Mouse (Mus musculus) neural tube, embryonic 14.5 days (tissue): Measurements from ENCODE around the gene Arhgap29. TPM values are rescaled to one million over a fixed set of nuclear protein-coding genes. Genes with fewer than 3 reads are reported as not detected.

ENCODE experiments used
- ATAC-seq: fragments of 200-750 bp; cut with Nextera tagmentation; 2 replicates; pipeline ENCODE4 v1.8.0; 2017; ENCODE audit warnings: low read depth, mild to moderate bottlenecking, moderate TSS enrichment, moderate library complexity
- H3K27ac ChIP-seq: fragments of 300-500 bp; sonication (generic); 2 replicates; pipeline ENCODE4 v1.5.1; 2014; ENCODE audit warnings: low read depth, mild to moderate bottlenecking, control low read depth, low read length, moderate library complexity, mixed read lengths
- H3K27me3 ChIP-seq: fragments of 300-500 bp; sonication (generic); 2 replicates; pipeline ENCODE4 v1.6.1; 2014; ENCODE audit warnings: low read length; ENCODE audit not compliant: control insufficient read depth, insufficient read depth
- H3K36me3 ChIP-seq: fragments of 300-500 bp; sonication (generic); 2 replicates; pipeline ENCODE4 v1.6.1; 2014; ENCODE audit warnings: low read length, mixed read lengths; ENCODE audit not compliant: control insufficient read depth, insufficient read depth
- H3K4me1 ChIP-seq: fragments of 300-500 bp; sonication (generic); 2 replicates; pipeline ENCODE4 v1.6.1; 2014; ENCODE audit warnings: low read length; ENCODE audit not compliant: control insufficient read depth, insufficient read depth
- H3K4me2 ChIP-seq: fragments of 300-500 bp; sonication (generic); 2 replicates; pipeline ENCODE4 v1.6.1; 2014; ENCODE audit warnings: mild to moderate bottlenecking, low read depth, low read length, control low read depth
- H3K4me3 ChIP-seq: fragments of 300-500 bp; sonication (generic); 2 replicates; pipeline ENCODE4 v1.5.1; 2014; ENCODE audit warnings: low read depth, low read length, control low read depth, mixed read lengths
- H3K9ac ChIP-seq: fragments of 300-500 bp; sonication (generic); replicated peaks from 2 replicates; pipeline ENCODE4 v1.6.1; 2014; ENCODE audit warnings: low read depth, mild to moderate bottlenecking, control low read depth, low read length, mixed read lengths
- H3K9me3 ChIP-seq: fragments of 300-500 bp; sonication (generic); 2 replicates; pipeline ENCODE4 v1.6.1; 2016; ENCODE audit warnings: low read length; ENCODE audit not compliant: control insufficient read depth
- WGBS: fragments of 180-500 bp; shearing (Covaris S2); extraction: QIAGEN DNeasy Blood & Tissue Kit; methylation state at CpG from one replicate; pipeline ENCODE4 v1.1.7; 2014; 5-methylcytosine and 5-hydroxymethylcytosine counted together
- polyA plus RNA-seq: library from polyadenylated mRNA; unstranded; fragments of >200 nt; fragmentation: Nextera tagmentation; extraction: Ambion mirVana; gene quantifications from 2 replicates; pipeline ENCODE4 v1.2.1, GENCODE M21; 2014

Arhgap29 gene
- polyA plus RNA-seq, 1 experiment from 2014 or later: 11.3 TPM

DNA sequence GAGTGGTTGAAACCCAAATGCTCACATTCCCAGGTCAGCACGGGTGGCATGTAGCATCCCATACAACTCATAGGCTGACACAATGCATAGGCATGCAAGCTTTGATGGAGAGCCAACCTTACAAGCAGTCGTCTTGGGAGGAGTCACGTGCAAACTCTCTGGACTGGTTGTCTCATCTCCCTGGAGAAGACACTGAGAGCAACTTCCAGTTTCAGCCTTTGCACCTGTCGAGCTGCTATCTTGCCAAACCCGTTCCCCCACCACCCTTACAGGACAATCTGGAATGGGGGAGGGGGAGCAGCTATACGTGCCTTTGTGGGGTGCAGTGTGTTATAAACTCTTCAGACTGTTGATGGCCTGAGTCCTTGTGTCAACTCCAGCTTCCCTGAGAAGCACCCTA, 96.8 kb downstream of the Arhgap29 start:
- Histone ChIP-seq H3K9me3 (no peaks in the 10 kb centered on the region), H3K27me3 (0 out of 2 replicates have a peak, but pooled peaks cover 3% of the 10 kb centered on the region), H3K27ac (no peak overlapping the region), H3K9ac (no peak overlapping the region), H3K36me3 (no peaks in the 10 kb centered on the region), H3K4me3 (no peak overlapping the region), H3K4me1 (peaks cover 22% of the 10 kb centered on the region), H3K4me2 (no peak overlapping the region)
- 42% methylated on average over 6 of the region's 6 CpGs for WGBS
- no peak for ATAC-seq

DNA sequence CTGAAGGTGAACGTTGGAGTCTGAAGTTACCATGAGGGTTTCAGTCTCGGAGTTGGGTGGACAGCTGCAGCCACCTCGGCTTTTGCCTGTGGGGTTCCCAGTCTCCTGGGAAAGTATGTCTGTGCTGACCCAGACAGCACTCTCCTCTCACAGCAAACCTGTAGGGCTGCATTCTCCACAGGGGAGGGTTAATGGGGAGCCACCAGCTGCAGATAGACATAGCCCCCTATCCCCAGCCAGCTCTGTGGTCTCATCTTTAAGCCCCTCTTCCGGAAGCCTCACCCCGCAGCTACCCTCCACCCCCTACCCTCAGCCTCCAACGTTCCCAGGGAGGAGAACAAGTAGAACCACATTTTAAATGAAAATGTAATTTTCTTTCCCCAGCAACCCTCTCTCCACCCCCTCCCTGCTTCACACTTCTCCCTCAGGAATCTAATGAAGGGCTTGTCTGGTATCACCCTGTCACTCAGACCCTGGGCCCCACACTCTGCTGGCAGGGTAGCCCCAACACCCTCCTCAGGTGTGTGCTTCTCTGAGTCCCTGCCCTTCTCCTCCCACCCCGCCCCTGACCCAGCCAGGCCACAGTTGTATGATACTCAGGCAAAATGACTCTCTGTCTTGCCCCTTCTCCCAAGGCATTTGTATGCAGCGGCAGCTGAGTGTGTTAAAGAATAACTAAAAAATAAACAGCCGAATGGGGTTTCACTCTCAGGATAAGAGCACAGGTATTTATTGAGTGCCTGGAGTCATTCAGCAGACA, 106.3 kb downstream of the Arhgap29 start:
- H3K36me3 ChIP-seq: no peaks in the 10 kb centered on the region
- WGBS: 67% methylated on average over 9 of the region's 9 CpGs
- no peak overlapping the region for H3K4me2 ChIP-seq
- no peaks in the 10 kb centered on the region for H3K27me3 ChIP-seq
- H3K9ac ChIP-seq: no peak overlapping the region
- ATAC-seq: no peak
- no peaks in the 10 kb centered on the region for H3K9me3 ChIP-seq
- H3K27ac ChIP-seq: no peak overlapping the region
- H3K4me3 ChIP-seq: no peak overlapping the region
- no peaks in the 10 kb centered on the region for H3K4me1 ChIP-seq

DNA sequence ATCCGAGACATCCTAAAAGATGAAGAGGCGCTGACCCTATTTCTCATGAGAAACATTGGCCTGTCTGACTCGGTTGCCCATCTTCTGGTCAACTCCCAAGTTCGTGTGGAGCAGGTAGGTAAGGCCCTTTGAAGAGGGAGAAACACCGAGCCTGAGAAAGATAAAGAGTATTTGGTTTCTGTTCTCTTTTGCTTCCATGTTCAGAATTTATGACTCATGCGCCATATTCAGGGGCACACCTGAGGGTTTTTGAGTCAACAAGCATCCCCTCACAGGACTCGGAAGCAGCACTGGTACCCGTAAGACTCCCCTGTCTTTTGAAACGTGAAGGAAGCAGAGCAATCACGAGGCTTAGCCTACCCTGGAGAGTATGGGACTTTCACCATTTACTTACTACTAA, 110.2 kb downstream of the Arhgap29 start:
- ATAC-seq: no peak
- WGBS: 91% methylated on average over 10 of the region's 10 CpGs
- no peaks in the 10 kb centered on the region for H3K9me3 ChIP-seq
- no peak overlapping the region for H3K4me2 ChIP-seq
- H3K4me1 ChIP-seq: no peaks in the 10 kb centered on the region
- no peaks in the 10 kb centered on the region for H3K36me3 ChIP-seq
- no peak overlapping the region for H3K9ac ChIP-seq
- H3K4me3 ChIP-seq: no peak overlapping the region
- H3K27me3 ChIP-seq: no peaks in the 10 kb centered on the region
- no peak overlapping the region for H3K27ac ChIP-seq

DNA sequence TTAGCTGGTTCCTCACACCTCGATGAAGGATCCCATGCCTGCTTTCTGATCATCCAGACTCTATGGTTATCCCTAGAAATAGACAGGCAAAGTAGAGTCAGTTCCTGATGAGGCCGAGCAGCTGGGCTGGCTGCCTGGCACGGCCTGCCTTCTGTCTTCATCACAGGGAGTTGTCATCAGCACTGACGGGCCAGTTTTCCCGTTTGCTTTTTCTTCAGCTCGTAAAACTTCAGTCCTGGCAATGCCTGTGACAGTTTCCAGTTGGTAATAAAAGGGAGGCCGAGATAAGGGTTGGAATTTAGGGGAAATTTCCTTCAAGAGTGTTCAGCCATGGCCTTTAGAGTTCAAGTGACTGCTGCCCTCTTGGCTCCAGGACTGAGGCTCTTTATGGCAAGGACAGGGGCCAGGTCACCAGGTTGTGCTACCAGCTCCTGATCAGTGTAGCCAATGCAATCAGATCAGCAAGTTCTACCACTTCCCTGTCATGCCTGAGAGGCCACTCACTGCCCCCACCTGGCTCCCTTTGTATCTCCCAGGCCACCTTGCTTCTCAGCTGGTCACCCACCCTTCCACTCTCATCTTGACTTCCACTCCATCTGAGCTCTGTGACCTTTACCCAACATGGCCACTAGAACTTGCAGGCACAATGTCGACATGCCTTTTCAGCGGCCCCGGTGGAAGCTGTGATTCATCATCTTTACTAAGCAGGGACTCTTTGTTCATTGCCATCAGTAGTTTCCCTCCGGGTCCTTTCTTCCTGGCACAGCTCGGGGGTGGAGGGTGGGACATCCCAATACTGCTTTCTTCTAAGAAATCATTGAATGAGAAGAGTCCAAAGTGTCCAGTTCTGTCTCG, 112.4 kb downstream of the Arhgap29 start:
- H3K4me2 ChIP-seq: no peak overlapping the region
- no peaks in the 10 kb centered on the region for H3K27me3 ChIP-seq
- no peak overlapping the region for H3K4me3 ChIP-seq
- H3K9ac ChIP-seq: no peak overlapping the region
- no peak for ATAC-seq
- H3K36me3 ChIP-seq: no peaks in the 10 kb centered on the region
- no peaks in the 10 kb centered on the region for H3K9me3 ChIP-seq
- 71% methylated on average over 13 of the region's 13 CpGs for WGBS
- no peaks in the 10 kb centered on the region for H3K4me1 ChIP-seq
- no peak overlapping the region for H3K27ac ChIP-seq

Other genes starting within 250 kb of the Arhgap29 start
- 7.1 and 7.8 TPM in 2 replicates for gene F3, start 229.0 kb upstream of the Arhgap29 start, polyA plus RNA-seq
- 87.4 and 88.0 TPM in 2 replicates for gene Abcd3, start 137.2 kb upstream of the Arhgap29 start, polyA plus RNA-seq
- 0.66 and 0.75 TPM in 2 replicates for gene Abca4, start 91.9 kb downstream of the Arhgap29 start, polyA plus RNA-seq